Mouse (Mus musculus): ENCODE data around the gene Creld2.

DNA sequence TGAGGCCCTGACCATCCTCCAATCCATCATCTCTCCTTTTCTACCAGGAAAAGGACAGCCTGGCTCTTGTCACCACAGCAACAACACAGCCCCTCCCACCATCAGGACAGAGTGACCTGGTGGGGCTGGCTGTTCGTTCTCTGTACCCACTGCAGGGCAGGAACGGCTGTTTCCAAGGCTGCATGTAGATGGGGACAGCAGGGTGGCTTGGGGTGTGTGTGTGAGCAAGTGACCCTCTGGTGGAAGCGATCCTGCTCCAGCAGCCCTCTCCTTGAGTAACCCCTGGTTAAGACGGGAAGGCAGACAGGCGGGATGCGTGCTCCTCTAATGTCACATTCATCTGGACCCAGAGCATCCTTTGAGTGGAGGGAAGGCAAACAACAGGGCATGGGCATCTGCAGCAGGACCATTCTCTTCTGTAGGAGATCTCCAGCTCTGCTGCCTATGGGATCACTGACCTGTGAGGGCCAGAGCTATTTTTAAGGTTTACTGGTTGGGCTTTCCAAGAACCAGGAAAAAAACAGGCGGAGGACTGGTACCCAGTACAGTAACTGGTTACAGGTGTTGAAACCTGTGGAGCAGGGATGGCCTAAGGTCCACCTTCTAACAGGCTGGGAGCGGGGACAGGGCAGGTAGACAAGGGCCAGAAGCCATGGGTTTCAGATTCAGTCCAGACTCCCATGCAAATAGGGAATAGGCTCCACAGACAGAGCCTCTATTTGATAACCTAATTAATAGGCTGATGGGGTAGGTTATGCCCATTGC is 39.9 kb downstream of the Creld2 start:
- TF ChIP-seq POLR2A (IDR thresholded peaks at IDR 0.05; ENCODE audit: low read depth, low read length), result no peak
- TF ChIP-seq CTCF (IDR thresholded peaks at IDR 0.05; ENCODE audit: borderline replicate concordance, insufficient read depth, low read length), result no peak
